Mouse (Mus musculus): ENCODE measurements at regions not wholly inside any gene's neighbourhood (a gene's known extent, or its start where the extent isn't known, plus 50 kb on each side); places are given as distances from the start of the nearest gene placed in this dataset.

DNA sequence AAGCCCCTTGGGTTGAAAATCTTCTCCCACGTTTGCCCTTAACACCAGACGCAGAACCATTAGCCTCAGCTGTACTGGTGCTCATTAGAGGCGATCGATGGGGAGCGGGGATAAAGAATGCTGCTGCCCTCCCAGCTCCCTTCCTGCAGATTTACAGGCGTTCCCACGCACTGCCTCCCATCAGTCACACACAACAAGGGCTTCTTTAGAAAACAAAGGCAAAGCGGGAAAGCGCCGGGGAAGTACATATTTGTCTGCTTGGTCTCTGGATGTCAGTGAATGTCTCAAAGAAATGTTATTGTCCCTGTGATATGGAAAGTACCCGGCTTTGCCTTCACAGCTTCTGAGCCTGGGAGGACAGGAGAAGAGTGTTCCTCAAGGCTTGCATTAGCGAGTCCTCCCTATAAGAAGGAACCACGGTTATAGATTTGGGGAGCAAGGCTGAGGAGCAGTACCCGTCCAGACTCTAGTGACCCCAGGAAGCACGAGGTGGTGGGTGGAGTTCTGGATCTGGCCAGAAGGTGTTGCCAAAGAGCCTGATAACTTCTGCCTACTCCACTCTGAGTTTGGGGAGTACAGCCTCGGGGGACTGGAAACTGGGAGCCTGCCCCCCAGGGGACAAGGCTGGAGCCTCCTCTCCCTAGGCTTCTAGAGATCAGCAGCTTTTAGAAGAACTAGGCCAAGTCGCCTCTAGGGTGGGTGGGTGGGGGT is 173.0 kb upstream of the Mki67 start:
- WGBS = 13% methylated on average over 17 of the region's 17 CpGs
- Histone ChIP-seq H3K4me1 (replicated peaks) (peaks cover 12% of the 10 kb centered on the region), H3K9ac (no peak overlapping the region), H3K4me2 (peak overlapping the region; percentile 52), H3K27ac (no peak overlapping the region), H3K4me3 (peak overlapping the region; percentile 13; the same call in 1 of the 2 replicates), H3K27me3 (no peaks in the 10 kb centered on the region), H3K9me3 (replicated peaks) (no peaks in the 10 kb centered on the region), H3K36me3 (no peaks in the 10 kb centered on the region)
- ATAC-seq (replicated peaks; ENCODE audit: insufficient number of reproducible peaks, insufficient read depth, low FRiP score, low read depth) = peak; percentile 53; the same call in 1 of the 2 replicates

DNA sequence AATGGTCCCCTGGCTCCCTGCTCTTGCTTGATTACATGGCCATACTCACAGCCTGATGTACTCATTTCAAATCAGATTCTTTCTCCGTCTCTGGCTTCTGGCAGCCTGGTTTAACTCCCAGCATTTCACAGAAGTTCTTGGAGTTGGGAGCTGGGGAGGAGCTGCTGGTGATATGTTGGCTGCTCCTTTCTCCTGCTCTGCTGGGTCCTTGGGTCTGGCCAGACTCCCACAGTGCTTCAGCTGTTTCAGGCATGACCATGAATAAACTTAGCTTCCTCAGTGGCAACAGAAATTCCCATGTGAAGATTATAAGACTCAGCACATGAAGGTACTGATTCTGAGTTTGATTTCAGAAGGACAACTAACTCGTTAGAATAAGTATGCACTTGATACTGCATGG is 182.7 kb upstream of the Mki67 start:
- Histone ChIP-seq H3K9me3 (replicated peaks) (no peaks in the 10 kb centered on the region), H3K27me3 (no peaks in the 10 kb centered on the region), H3K27ac (no peak overlapping the region; the same call in 1 of the 2 replicates), H3K4me3 (no peak overlapping the region), H3K36me3 (no peaks in the 10 kb centered on the region), H3K4me2 (no peak overlapping the region), H3K9ac (no peak overlapping the region), H3K4me1 (replicated peaks) (peaks cover 27% of the 10 kb centered on the region)
- ATAC-seq (replicated peaks; ENCODE audit: insufficient number of reproducible peaks, insufficient read depth, low FRiP score, low read depth) = no peak
- WGBS = 57% methylated on average over 2 of the region's 2 CpGs

- Histone ChIP-seq H3K4me2 (no peak overlapping the region), H3K4me1 (replicated peaks) (peaks cover 27% of the 10 kb centered on the region), H3K9ac (no peak overlapping the region), H3K27me3 (no peaks in the 10 kb centered on the region), H3K4me3 (no peak overlapping the region), H3K9me3 (replicated peaks) (no peaks in the 10 kb centered on the region), H3K27ac (no peak overlapping the region), H3K36me3 (no peaks in the 10 kb centered on the region)
- 85% methylated on average over 5 of the region's 5 CpGs for WGBS
- no peak for ATAC-seq (replicated peaks; ENCODE audit: insufficient number of reproducible peaks, insufficient read depth, low FRiP score, low read depth)
Observed at GRCm38 (mm10) chr7:135899765-135900164, 183.6 kb upstream of the Mki67 start.

GRCm38 (mm10) chr7:135900861-135901321 is 184.7 kb upstream of the Mki67 start:
- WGBS = 16% methylated on average over 10 of the region's 10 CpGs
- Histone ChIP-seq H3K4me3 (no peak overlapping the region), H3K27me3 (no peaks in the 10 kb centered on the region), H3K4me2 (no peak overlapping the region), H3K27ac (peak overlapping the region; percentile 13), H3K9me3 (replicated peaks) (no peaks in the 10 kb centered on the region), H3K4me1 (replicated peaks) (peaks cover 27% of the 10 kb centered on the region), H3K9ac (no peak overlapping the region), H3K36me3 (no peaks in the 10 kb centered on the region)
- peak; percentile 56; the same call in 1 of the 2 replicates for ATAC-seq (replicated peaks; ENCODE audit: insufficient number of reproducible peaks, insufficient read depth, low FRiP score, low read depth)

DNA sequence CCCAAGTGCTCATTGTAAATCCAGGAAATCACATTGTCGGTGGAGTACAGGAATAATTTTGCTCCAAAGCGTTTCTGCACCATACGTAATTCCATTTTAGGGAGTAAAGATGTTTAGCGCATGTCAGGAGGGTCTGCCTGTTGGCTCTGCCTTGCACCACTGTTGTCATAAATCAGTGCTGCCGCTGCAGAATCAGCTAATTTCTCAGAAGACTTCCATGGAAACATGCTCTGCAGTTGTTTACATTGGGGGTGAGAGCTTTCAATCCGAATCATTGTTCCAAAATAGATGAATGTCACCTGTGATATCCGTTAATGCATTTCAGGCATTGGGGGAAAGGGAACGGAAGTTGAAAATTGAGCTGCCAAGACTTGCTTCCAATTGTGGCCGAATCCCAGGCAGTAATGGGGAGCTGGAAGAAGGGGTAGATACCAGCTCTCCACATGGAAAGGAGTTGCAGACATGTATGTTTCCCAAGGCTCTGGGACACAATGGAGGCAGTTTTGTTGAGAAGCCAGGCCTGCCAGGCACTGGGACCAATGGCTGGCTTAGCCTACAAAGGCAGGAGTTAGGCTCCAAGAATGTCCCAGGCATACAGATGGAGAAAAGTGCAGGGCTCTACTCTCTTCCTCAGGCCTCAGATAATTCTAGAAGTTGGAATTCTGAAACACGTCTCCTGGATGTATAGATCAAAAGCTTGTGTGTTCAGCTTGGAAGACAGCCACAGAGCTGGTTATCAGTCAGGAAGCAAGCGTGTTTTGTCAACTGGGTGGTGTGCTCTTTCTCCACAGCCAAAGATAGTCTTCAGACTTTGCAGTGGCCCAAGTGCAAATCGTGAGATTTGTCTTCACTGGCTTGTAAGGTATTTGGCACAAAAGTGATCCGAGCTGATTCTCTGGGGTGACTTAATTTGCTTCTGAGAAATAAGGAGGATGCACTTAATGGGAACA is 186.2 kb upstream of the Mki67 start:
- Histone ChIP-seq H3K9me3 (replicated peaks) (no peaks in the 10 kb centered on the region), H3K9ac (no peak overlapping the region), H3K4me1 (replicated peaks) (peaks cover 27% of the 10 kb centered on the region), H3K4me2 (no peak overlapping the region), H3K4me3 (no peak overlapping the region), H3K27ac (peak overlapping the region; percentile 72), H3K36me3 (no peaks in the 10 kb centered on the region), H3K27me3 (no peaks in the 10 kb centered on the region)
- ATAC-seq (replicated peaks; ENCODE audit: insufficient number of reproducible peaks, insufficient read depth, low FRiP score, low read depth) = peak; percentile 65
- 43% methylated on average over 13 of the region's 13 CpGs for WGBS

- no peak overlapping the region for H3K9ac ChIP-seq
- H3K4me2 ChIP-seq = no peak overlapping the region
- no peaks in the 10 kb centered on the region for H3K4me1 ChIP-seq (replicated peaks)
- no peak for ATAC-seq (replicated peaks; ENCODE audit: insufficient number of reproducible peaks, insufficient read depth, low FRiP score, low read depth)
- H3K4me3 ChIP-seq = no peak overlapping the region
- H3K27ac ChIP-seq = no peak overlapping the region
- H3K9me3 ChIP-seq (replicated peaks) = no peaks in the 10 kb centered on the region
- no peaks in the 10 kb centered on the region for H3K36me3 ChIP-seq
- H3K27me3 ChIP-seq = no peaks in the 10 kb centered on the region
Observed at GRCm38 (mm10) chr7:135911376-135911775, 195.2 kb upstream of the Mki67 start.

- H3K4me3 ChIP-seq = no peak overlapping the region
- 75% methylated on average over 3 of the region's 3 CpGs for WGBS
- H3K9ac ChIP-seq = no peak overlapping the region
- no peaks in the 10 kb centered on the region for H3K36me3 ChIP-seq
- no peaks in the 10 kb centered on the region for H3K9me3 ChIP-seq (replicated peaks)
- H3K4me1 ChIP-seq (replicated peaks) = no peaks in the 10 kb centered on the region
- no peak overlapping the region for H3K27ac ChIP-seq
- no peak overlapping the region for H3K4me2 ChIP-seq
- ATAC-seq (replicated peaks; ENCODE audit: insufficient number of reproducible peaks, insufficient read depth, low FRiP score, low read depth) = no peak
- no peaks in the 10 kb centered on the region for H3K27me3 ChIP-seq
Observed at GRCm38 (mm10) chr7:135913923-135914634, 197.9 kb upstream of the Mki67 start.

GRCm38 (mm10) chr7:135923876-135924275 is 207.7 kb upstream of the Mki67 start:
- no peak overlapping the region for H3K4me2 ChIP-seq
- no peak for ATAC-seq (replicated peaks; ENCODE audit: insufficient number of reproducible peaks, insufficient read depth, low FRiP score, low read depth)
- H3K36me3 ChIP-seq = no peaks in the 10 kb centered on the region
- no peak overlapping the region for H3K27ac ChIP-seq
- H3K4me3 ChIP-seq = no peak overlapping the region
- H3K27me3 ChIP-seq = no peaks in the 10 kb centered on the region
- no peaks in the 10 kb centered on the region for H3K9me3 ChIP-seq (replicated peaks)
- no peak overlapping the region for H3K9ac ChIP-seq
- H3K4me1 ChIP-seq (replicated peaks) = no peaks in the 10 kb centered on the region
- WGBS = 44% methylated on average over 7 of the region's 7 CpGs

DNA sequence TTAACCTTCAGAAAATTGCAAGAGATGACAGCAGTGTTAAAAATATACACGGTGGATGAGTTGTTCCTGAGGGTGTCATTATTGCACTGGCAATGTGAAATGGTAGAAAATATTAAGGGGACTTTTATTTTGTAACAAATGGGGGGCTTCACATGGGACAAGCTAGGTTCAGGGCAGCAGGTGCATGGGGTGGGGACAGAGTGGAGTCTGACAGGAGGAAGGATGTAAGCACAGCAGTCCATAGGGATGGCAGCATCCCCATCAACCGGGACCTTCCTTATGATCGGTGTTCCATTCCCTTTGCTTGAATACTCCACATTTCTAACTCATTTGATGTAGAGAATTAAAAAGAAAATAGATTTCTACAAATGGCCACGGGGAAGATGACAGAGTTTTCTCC is 208.5 kb upstream of the Mki67 start:
- WGBS = 80% methylated on average over 4 of the region's 4 CpGs
- no peak for ATAC-seq (replicated peaks; ENCODE audit: insufficient number of reproducible peaks, insufficient read depth, low FRiP score, low read depth)
- H3K9ac ChIP-seq = no peak overlapping the region

DNA sequence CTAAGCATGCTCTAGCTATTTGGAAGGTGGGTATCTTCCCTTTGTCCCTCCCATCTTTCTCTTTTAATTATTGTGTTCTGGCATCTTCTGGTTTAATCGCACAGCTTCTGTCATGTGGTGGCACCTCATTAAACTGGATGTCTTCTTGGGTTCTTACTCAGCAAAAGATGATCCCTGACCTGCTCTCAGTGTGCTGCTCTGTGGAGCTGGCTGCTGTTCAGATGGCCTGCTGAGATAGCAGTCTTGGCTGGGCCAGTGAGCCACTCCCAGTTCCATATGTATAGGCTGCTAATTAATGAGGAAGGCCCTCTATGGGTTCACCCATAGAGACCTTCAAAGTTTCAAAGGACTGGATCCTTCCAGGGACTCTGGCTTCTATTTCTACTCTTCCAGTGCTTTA is 213.9 kb upstream of the Mki67 start:
- H3K27me3 ChIP-seq = no peaks in the 10 kb centered on the region
- H3K9ac ChIP-seq = no peak overlapping the region
- H3K9me3 ChIP-seq (replicated peaks) = no peaks in the 10 kb centered on the region; the same call in 1 of the 2 replicates
- WGBS = 89% methylated on average over 1 of the region's 1 CpGs
- no peak for ATAC-seq (replicated peaks; ENCODE audit: insufficient number of reproducible peaks, insufficient read depth, low FRiP score, low read depth)
- H3K4me3 ChIP-seq = no peak overlapping the region
- H3K27ac ChIP-seq = no peak overlapping the region
- H3K4me2 ChIP-seq = no peak overlapping the region
- H3K4me1 ChIP-seq (replicated peaks) = no peaks in the 10 kb centered on the region
- H3K36me3 ChIP-seq = no peaks in the 10 kb centered on the region

More for the DNA sequence above, 208.5 kb upstream of the Mki67 start:
- H3K4me2 ChIP-seq = no peak overlapping the region
- no peak overlapping the region for H3K27ac ChIP-seq
- no peaks in the 10 kb centered on the region for H3K36me3 ChIP-seq
- no peaks in the 10 kb centered on the region for H3K9me3 ChIP-seq (replicated peaks)
- no peaks in the 10 kb centered on the region for H3K27me3 ChIP-seq
- H3K4me3 ChIP-seq = no peak overlapping the region
- no peaks in the 10 kb centered on the region for H3K4me1 ChIP-seq (replicated peaks)

- no peak overlapping the region for H3K4me2 ChIP-seq
- no peak for ATAC-seq (replicated peaks; ENCODE audit: insufficient number of reproducible peaks, insufficient read depth, low FRiP score, low read depth)
- no peaks in the 10 kb centered on the region for H3K4me1 ChIP-seq (replicated peaks)
- no peak overlapping the region for H3K4me3 ChIP-seq
- H3K36me3 ChIP-seq = no peaks in the 10 kb centered on the region
- H3K27ac ChIP-seq = no peak overlapping the region
- H3K9ac ChIP-seq = no peak overlapping the region
- no peaks in the 10 kb centered on the region for H3K27me3 ChIP-seq
- no peaks in the 10 kb centered on the region; the same call in 1 of the 2 replicates for H3K9me3 ChIP-seq (replicated peaks)
- 58% methylated on average over 5 of the region's 5 CpGs for WGBS
Observed at GRCm38 (mm10) chr7:135932595-135933175, 216.5 kb upstream of the Mki67 start.

All from heart, embryonic 15.5 days (tissue).